Mouse (Mus musculus) cerebellum, adult (tissue): ENCODE data around the gene Cggbp1.

Experiments used
- ATAC-seq: cut with Nextera tagmentation; 2 replicates; pipeline ENCODE4 v1.9.2; 2017; ENCODE audit warnings: mild to moderate bottlenecking, moderate library complexity, mixed read lengths; ENCODE audit not compliant: insufficient number of reproducible peaks, low FRiP score, low TSS enrichment

Gene Cggbp1

GRCm38 (mm10) chr16:64872841-64873240 lies 21.0 kb downstream of the Cggbp1 start:
- ATAC-seq, result no peak

- peak; percentile 86 for ATAC-seq
These were observed 21.9 kb downstream of the Cggbp1 start for GRCm38 (mm10) chr16:64873416-64874305.

- no peak for ATAC-seq
These were observed 23.6 kb downstream of the Cggbp1 start for GRCm38 (mm10) chr16:64875384-64875783.

- ATAC-seq, result no peak
These were observed 24.0 kb downstream of the Cggbp1 start for GRCm38 (mm10) chr16:64875822-64876221.

GRCm38 (mm10) chr16:64876631-64877265 lies 25.0 kb downstream of the Cggbp1 start:
- no peak for ATAC-seq

GRCm38 (mm10) chr16:64877314-64877713 lies 25.5 kb downstream of the Cggbp1 start:
- no peak for ATAC-seq

- ATAC-seq, result no peak
These were observed 26.9 kb downstream of the Cggbp1 start for GRCm38 (mm10) chr16:64878611-64879132.

GRCm38 (mm10) chr16:64879735-64880134 lies 27.9 kb downstream of the Cggbp1 start:
- ATAC-seq, result no peak

GRCm38 (mm10) chr16:64880986-64881385 lies 29.2 kb downstream of the Cggbp1 start:
- ATAC-seq, result no peak

GRCm38 (mm10) chr16:64881442-64881841 lies 29.6 kb downstream of the Cggbp1 start:
- no peak for ATAC-seq

GRCm38 (mm10) chr16:64883896-64884295 lies 32.1 kb downstream of the Cggbp1 start:
- no peak for ATAC-seq

GRCm38 (mm10) chr16:64884420-64884838 lies 32.6 kb downstream of the Cggbp1 start:
- no peak for ATAC-seq

GRCm38 (mm10) chr16:64885142-64885541 lies 33.3 kb downstream of the Cggbp1 start:
- no peak for ATAC-seq

- no peak for ATAC-seq
These were observed 33.8 kb downstream of the Cggbp1 start for GRCm38 (mm10) chr16:64885547-64885946.

GRCm38 (mm10) chr16:64889496-64889895 lies 37.7 kb downstream of the Cggbp1 start:
- ATAC-seq, result no peak

- ATAC-seq, result no peak
These were observed 47.3 kb downstream of the Cggbp1 start for GRCm38 (mm10) chr16:64899084-64899483.

GRCm38 (mm10) chr16:64903328-64903727 lies 51.5 kb downstream of the Cggbp1 start:
- ATAC-seq, result no peak

GRCm38 (mm10) chr16:64907112-64907511 lies 55.3 kb downstream of the Cggbp1 start:
- ATAC-seq, result no peak

GRCm38 (mm10) chr16:64908747-64909146 lies 57.0 kb downstream of the Cggbp1 start:
- no peak for ATAC-seq
